Mouse (Mus musculus) thymus, postnatal 14 days (tissue): ENCODE results near the gene Dnajc5g.

Experiments
- DNase-seq: peaks from one replicate; pipeline ENCODE4 v3.0.0; 2021

Dnajc5g gene

DNA sequence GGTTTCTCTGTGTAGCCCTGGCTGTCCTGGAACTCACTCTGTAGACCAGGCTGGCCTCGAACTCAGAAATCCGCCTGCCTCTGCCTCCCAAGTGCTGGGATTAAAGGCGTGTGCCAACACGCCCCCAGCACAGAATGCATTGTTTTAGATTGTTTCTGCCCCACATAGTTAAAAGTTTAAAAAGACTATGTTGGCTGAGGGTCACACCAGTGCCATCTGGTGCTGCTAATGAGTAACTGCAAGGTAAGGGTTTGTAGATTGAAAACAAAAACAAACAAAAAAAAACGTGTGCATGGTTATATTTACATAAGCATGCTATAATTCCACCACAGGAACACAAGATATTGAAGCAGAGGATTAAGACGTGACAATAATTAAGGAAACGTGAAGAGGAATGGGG, 4.7 kb downstream of the Dnajc5g start:
- no peak for DNase-seq

DNA sequence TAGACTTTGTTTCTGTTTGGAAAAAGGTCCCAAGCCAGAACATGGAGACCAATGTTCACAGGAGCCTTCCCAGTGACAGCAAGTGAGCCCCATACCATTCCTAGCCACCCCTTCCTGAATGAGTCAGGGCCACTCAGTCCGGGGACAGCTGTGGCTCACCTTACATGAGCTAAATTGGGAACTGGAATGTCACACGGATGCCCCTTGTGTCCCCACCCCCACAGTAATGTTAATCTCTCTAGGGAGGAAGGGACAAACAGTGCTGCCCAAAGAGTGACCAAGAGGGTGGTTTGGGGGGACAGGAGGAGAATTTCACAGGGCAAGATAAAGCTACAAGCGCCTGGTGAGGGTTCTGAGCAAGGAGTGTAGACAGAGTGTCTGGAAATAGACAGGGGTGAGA, 10.3 kb downstream of the Dnajc5g start, which contains the start of gene Trim54:
TSS of gene Trim54 (plus strand) at position 359 of the 400 bp plus-strand sequence.
- DNase-seq = no peak

GRCm38 (mm10) chr5:31116912-31117311, 10.8 kb downstream of the Dnajc5g start:
- DNase-seq = no peak

DNA sequence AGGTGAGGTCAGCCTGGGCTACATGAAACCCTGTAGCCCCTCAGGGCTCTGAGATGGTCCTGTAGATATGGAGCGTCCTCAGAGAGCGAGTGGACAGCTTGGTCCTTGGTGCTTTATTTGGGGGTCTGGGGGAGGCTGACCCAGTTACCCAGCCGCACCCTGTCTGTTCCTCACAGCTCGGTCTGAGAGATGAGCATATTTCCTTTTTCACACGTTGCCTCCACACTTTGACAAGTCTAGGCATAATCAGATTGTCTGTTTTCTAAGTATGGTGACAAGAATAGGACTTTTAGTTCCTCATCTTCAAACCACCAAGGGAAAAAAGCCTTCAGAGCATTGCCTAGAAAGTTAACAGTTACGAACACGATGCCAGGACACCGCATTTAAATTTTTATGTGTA, 15.0 kb downstream of the Dnajc5g start:
- DNase-seq = no peak

DNA sequence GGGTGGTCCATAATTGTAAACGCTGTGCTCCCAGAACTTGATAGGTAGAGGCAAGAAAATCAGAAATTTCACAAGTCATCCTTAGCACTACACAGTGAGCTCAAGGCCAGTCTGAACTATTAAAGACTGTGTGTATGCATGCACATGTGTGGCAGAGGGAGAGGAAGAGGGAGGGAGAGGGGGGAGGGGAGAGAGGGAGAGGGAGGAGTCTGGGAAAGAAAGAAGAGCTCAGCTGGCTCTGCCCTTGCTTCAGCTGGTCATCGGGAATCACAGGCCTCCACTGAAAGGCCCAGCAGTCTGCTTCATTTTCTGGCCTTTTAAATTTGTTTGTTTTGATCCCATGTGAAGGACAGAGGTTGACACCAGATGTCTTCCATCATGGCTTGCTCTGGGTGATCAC, 17.4 kb downstream of the Dnajc5g start:
- no peak for DNase-seq

DNA sequence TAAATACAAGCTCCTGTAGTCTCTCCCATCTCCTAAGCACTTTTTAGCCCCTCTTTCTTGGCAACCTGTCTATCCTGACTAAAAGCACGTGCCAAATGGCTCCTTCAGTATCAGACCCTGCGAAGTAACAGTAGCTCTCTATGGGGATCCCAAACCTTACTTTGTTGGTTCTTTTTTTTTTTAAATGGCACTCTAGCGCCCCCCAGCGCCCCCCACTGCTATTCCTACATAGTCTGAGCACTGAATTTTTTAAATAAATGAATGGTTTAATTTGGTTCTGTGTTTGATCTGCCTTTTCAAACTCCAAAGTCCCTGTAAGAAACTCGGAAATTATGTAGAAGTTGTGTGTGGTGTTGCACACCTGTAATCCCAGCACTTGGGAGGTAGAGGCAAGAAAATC, 20.0 kb downstream of the Dnajc5g start:
- DNase-seq = no peak

DNA sequence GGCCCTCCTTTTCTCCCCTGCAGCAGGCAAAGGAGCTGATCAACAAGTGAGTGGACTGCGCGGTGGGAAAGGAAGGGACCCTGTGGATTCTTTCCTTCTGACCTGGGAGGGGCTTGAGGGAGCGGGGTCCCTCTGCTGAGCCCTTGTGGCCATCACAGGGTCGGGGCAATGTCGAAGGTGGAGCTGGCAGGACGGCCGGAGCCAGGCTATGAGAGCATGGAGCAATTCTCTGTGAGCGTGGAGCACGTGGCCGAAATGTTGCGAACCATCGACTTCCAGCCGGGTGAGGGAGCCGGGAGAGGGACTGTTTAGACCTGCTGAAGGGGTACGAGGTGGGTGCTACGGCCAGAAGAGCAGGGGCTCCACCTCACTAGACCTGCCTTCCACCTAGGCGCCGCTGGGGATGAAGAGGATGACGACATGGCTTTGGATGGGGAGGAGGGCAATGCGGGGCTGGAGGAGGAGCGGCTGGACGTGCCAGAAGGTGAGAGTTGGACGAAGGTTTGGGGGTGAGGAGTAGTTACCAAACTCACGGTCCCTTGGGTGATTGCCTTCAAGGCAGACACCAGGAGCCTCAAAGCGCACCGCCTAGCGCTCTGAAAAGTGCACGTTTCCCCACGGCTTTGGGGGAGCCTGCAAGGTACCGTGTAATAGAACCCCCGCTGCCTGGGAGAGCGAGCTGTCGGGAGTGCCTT, 30.8 kb downstream of the Dnajc5g start:
- DNase-seq = no peak

DNA sequence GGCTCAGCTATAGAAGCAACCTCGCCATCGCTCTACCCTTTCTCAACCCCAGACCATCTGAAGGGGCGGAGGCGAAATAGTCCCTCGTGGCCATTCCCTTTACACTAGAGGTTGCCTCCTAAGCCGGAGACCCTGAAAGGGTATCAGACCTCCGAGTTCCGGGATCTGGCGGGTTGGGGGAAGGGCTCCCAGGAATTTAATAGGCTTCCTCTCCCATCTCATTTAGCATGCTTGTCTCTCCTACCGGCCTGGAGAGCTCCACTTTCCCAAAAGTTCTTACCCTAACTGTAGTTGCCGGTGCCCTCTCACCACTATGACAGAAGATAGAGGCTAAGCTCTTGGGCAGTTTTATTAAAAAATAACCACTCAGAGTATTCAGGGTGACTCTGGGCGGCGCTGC, 31.6 kb downstream of the Dnajc5g start:
- DNase-seq = no peak

DNA sequence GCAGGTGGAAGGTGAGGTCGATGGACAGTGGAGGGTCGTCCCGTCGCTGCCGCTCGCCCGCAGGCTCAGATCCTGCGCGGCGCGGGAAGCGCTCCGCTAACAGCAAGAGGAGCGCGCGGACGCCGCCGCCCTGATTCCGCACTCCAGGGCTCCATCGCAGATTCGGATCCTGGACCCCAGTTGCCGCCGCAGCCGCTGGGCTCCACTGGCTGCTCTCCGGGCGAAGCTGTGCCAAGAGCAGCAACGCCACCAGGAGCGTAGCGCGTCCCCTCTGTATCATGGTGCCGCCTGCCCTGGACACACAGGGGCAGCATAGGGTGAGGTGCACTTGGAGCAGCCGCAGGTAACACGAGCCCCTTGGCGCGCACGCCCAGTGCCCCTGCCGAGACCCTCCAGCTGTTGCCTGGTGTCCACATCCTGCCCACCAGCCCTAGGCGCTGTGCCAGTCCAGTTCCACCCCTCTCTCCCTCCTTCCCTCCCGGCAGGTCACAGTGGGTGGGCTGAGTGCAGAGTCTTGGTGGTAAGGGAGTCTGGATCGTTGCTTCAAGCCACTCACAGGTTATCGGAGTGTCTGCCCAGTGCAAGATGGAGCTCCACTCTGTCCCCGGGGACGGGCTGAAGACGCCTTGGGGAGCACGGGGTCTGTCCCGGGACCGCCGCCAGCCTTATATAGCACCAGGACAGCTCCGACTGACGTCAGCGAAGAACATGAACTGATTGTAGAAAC, 32.3 kb downstream of the Dnajc5g start, which contains the start of gene Ucn:
TSS of gene Ucn (minus strand) at position 589 of the 727 bp plus-strand sequence.
- no peak for DNase-seq

- no peak for DNase-seq
These were observed 32.9 kb downstream of the Dnajc5g start for GRCm38 (mm10) chr5:31138968-31139425.

GRCm38 (mm10) chr5:31149781-31150180, 43.7 kb downstream of the Dnajc5g start:
- DNase-seq = no peak

GRCm38 (mm10) chr5:31151746-31152145, 45.7 kb downstream of the Dnajc5g start:
- DNase-seq = no peak

DNA sequence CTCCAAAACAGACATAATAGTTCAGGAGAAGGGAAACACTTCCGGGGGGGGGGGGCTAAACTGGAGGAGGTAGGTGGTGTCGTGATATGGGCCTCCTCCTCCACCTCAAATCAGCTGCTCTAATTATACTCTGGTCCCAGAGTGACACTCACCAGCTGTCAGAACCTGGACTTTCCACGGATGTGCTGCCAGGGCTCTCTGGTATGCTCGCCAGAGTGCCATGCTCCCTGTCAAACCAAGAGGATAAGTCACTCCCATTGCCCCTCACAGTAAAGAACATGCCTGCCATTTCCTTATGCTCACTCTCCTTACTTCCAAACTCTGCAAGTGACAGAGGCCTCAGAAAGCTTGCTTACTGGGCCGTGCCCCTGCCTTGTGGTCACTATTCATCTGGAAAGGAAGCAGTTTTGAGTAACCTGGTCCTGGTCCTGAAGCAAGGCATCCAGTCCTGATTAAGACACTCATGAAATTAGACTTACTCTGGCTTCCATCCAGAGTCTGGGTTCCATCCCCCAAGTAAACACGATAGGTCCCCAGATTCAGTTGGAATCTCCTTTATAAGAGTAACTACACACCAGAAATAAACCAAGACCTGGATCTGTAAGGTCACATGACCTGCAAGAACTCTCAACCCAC, 47.5 kb downstream of the Dnajc5g start:
- peak; percentile 5 for DNase-seq

DNA sequence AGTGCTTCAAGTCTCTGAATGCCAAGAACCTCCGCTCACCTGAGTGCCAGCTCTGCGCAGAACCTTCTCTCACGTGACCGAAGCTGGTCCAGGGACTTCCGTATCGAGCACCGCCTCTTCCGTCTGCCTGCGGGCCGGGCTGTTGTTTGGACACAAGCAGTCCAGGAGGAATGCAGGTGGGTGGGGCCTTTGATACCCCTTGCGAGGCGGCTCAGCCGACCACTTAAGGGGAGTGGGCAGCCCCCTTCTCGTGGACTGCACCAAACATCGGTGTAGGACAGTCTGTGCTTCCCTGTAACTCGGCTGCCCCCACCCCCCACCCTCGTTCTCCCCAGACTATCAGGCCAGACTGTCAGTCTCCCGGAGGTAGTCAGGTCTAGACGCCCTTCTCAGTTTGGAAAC, 48.1 kb downstream of the Dnajc5g start, which contains the start of gene Mpv17:
TSS of gene Mpv17 (minus strand) at position 100 of the 402 bp plus-strand sequence.
- DNase-seq = peak; percentile 76
